Mouse (Mus musculus) lung, postnatal 25 days (tissue): ENCODE data around the gene Btbd9.

Source experiments
- DNase-seq: peaks from one replicate; pipeline ENCODE4 v3.0.0; 2022; ENCODE audit warnings: low spot score

Btbd9 gene

DNA sequence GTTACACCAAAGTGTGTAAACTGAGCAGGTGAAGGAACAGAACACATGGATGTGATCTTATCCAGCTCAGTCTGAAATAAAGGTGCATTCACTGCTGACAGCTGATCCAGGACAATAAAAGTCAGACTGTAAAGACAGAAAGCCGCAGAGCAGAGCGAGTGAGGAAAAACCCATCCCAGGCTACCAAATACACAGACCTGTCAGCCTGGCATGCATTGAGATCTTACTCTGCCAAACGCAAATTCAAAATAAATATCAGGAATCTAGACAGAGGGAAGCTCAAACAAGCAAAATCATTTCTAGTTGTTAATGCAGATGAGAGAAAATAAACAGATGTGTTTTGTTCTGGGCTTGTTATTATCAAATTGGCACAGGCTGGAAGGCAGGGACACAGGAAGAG lies 187.9 kb downstream of the Btbd9 start:
- DNase-seq = no peak

DNA sequence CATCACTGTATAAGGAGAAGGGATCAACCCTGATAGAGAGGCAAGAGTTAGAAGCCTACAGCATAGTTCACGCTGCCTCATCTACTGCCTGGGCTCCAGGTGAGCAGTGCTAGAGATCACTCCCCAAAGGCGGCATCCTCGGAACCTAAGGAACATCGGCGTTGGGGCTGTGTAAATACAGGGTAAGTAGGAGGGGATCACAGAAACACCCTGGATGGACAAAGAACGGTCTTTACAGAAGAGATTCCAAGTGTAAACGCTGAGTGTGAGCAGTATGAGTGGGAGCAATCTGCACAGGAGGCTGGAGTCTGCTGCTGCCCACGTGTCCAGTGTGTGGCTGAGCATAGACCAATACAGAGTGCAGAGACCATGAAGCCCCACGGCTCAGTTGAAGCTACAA lies 190.0 kb downstream of the Btbd9 start:
- DNase-seq = no peak

DNA sequence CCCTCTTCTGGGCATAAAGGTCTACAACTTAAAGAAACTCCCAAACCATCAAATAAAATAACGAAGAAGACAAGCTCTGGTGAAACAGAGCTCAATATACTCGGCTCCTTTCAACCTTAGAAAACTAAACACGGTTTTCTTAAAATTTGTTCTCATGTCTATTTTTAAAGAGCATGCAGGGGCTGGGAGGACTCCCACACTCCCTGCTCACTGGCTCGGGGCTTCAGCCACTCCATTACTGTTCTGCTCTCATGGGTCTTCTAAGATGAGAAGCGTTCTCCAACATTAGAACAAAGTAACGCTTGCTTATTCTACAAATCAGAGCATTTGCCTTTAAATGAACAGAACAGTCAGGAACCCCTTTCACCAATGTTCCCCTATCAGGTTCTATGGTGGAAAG lies 192.6 kb downstream of the Btbd9 start:
- no peak for DNase-seq

DNA sequence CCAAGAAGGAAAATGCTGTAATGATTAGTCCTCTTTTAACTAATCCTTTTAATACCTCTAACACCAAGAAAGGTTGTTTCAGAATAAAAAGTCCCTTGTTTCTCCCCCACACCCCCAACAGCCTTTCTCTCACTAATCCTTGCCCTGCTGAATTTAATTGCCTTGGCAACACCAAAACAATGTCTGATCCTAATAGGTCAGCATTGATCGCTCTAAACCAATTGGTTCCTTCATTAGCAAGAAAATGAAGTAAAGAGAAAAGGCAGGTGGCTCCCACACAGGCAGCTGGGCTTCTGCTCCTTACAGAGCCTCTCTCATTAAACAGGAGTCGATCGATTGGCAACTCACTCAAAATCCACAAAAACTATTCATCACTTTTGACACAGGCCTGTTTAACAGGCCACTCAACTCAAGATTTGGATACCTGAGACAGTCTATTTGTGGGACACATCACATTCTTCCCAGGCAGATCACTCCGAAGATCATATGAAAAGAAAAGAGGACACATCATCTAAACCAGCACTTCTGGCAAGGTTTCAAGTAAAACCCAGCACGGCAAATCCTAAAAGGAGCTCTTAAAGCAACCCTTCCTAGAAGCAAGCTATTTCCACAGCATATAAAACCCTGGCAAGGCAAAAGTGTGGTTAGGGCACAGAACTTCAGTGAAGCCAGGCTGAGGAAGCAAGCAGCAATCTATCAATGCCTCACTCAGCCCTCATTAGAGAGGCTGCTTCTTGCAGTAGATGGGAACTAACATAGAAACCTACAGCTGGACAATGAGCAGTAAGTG lies 197.9 kb downstream of the Btbd9 start:
- no peak for DNase-seq

DNA sequence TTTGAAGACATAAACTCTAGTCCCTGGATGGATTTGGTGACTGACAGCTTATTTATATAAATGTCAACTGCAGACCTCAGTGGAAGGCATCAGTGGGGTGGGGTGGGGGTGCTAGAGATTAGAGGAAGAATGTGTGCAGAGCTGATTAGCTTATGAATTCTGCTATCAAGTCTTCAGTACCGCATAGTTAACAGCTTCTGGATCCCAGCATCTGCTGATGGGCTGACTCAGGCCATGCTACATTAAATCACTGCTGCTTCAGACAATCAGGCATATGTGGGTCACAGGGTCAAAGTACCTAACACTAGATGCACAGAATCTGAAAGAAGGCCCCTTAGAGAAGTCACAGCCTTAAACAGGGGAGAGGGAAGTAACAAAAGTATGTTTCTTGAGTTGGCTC lies 198.5 kb downstream of the Btbd9 start:
- no peak for DNase-seq

DNA sequence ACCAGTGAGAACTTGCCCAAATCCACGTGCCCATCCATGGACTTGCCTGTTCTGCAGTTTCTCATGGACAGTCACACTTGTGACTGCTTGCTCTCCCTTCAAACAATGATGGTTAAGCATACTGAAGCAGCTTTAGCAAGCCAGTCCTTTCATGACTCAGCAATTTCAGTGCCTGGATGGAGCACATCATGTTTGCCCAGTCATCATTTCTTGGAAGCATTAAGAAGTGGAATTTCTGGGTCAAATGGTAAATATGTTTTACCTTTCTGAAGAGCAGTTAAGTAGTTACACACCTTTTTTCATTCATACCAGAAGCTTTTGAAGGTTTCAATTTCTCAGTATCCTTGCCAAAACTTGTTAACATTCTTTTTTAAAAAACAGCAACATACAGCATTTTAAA lies 201.2 kb downstream of the Btbd9 start:
- peak; percentile 61 for DNase-seq

DNA sequence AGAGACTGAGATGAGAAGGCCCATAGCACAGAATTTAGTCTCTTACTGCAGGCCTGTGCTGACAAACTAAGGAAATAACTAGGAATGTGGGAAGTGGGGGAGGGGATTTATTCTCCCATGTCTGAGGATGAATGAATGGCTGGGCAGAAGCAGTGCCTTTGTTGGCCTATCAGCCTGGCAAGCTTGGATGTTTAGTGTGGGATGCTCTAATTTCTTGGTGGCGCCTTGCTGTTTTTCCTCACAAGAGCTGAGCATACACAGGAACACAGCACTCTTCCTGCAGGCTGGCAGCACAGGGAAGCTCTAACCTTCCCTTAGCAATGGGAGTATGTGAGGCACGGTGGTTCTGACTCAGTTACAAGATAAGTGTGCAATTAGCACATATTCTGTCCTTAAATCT lies 207.7 kb downstream of the Btbd9 start:
- peak; percentile 44 for DNase-seq

DNA sequence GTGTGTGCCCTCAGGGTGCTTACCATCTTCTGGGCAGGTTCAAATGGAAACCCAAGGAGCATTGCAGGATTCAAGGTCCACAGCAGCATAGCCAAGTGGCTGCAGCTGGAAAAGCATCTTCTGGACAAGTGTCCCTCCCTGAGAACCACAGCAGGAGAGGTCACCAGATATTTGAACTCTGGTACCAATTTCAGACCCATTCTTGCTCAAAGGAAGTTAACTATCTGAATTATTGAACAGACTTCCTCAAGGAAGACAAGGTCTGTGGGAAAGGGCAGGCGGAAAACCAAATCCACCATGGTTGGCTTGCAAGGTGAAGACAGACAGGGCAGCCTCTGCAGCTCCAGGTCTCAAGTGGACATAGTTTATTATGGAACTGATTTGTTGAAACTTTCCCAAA lies 211.6 kb downstream of the Btbd9 start:
- DNase-seq = no peak

DNA sequence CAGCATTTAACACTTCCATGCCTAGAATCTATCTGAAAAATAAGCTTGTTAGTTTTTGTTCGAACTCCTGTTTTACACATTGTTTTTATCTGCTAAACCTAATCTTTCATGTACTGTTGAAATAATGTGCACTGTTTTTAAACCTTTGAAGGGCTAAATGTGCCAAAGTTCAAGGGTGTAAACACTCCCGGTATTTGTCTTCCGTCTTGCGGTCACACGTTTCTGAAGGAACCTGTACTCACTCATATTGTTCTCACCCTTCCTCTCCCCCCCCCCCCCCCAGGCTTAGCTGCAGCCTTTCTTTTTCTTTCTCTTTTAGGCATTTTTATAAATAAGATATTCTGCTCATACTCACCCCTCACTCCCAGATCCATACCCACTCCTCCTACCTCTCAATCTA lies 212.9 kb downstream of the Btbd9 start:
- peak; percentile 48 for DNase-seq

DNA sequence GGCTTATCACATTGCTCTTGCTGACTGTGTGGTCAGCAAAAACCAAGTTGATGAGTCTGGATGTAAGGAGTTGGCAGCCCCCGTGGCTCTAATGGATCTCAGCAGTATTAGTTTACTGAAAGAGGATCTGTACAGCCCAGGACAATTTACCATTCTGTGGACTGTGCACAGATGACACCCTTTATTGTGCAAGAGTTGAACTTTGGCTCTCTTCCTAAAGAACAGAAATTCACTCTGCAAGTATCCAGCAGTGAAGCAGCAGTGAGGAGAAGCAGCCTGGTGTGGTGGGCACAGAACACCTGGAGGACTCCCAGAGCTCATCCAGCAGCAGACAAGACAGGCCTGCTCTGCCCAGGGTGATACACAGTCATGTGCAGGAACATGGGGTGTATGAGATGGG lies 215.6 kb downstream of the Btbd9 start:
- DNase-seq = no peak

DNA sequence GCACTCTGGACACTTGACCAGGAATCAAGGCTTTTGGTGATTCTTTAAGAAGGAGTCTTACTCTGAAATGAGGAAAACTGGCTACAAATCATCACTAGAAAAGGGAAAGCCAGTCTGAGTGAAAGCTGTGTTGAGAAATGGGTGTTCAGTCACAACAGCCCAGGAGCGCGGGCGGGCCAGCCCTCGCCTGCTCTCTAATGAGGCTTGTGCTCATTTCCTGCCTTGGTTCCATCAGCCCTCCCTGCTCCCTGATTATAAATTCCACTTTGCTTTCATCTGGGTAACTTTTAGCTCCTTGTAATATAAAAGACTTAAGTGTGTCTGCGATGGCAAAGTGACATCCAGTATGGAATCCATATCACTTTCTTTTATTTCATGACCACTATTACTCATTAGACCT lies 216.9 kb downstream of the Btbd9 start:
- no peak for DNase-seq

DNA sequence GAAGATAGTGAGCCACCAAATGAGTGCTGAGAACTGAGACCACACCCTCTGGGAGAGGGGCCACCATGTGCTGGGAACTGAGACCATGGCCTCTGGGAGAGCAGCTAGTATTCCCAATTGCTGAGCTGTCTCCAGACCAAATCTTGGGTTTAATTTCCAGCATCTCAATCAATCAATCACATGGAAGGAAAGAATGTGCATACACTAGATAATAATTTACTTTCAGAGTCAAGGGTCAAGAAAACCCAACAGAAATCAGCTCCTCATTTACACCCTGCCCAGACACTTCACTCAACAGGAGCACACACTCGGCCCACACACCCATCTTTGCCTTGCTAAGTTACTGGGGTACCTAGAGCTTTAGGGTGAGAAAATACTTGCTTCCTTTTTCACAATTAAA lies 220.9 kb downstream of the Btbd9 start:
- DNase-seq = no peak

DNA sequence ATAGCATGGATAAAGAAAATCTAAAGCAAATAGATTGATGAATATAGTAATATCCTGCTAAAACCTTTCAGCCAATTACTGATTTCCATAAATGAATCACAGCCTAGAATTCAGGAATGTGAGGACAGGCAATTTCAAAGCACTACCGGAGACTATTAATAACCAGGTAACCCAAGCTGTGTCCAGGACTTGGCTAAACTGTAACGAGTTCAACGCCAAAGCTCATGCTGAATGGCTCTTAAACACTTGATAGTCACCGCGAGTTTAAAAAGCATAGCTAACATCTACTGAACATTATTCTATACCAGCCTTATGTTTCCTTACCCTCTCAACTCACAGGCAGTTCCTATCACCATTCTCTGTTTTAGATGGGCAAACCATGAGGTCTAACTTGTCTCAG lies 221.9 kb downstream of the Btbd9 start:
- DNase-seq = no peak

DNA sequence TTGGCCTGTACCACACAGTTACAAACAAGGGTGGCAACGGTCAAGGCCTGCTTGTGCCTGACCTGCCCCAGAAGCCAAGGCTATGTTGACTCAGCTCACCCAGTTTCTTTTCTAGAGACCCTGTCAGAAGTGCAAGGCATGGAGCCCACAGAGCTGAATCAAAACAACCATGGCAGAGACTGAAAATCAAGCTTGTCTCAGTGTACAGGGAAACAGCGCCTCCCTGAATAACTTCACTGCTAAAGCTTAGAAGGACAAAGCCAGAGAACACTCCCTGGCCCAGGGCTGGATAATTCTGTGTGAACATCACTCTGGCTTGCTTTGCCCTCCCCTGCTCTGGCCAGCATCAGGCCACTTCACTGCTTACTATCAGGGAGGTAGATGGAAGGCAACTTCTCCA lies 228.3 kb downstream of the Btbd9 start:
- DNase-seq = no peak

DNA sequence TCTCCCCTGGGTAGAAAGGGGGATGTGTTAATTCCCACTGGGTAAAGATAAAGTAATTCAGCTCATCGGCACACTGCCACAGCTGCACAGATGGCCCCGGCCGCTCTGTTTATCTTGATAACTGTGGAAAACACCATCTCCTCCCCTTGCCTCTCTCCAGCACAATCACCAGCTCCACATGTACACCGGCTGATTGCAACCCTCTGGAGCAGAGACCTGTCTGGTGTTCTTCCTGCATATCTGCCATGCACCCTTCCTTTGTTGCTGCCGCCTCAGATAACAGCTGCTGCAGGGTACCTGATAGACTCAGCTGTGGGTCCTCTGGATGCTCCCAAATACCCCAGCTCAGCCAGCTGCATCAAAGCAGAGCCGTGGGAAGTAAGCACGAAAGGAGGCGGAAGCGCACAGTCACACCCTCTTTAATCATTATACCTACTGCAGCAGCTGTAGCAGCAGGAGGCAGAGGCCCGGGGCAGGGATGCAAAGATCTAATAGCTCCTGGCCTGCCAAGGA lies 229.1 kb downstream of the Btbd9 start:
- no peak for DNase-seq

DNA sequence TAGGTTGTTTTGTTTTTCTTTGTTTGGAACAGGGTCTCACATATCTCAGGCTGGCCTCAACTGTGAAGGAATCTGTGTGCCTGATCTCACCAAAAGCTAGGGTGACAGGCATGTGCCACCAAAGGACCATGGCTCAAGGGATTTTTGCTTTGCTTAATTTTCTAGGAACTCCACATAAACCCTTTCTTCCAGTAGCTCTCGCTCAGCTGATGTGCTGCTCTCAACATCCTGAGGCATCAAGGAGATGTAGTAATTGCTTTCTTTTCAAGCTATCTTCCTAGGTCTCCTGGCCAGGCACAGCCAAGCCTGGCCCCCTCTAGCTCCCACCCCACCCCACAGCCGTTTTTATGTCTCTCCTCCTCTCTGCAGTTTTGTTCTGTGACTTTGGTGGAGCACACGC lies 231.3 kb downstream of the Btbd9 start:
- DNase-seq = no peak

DNA sequence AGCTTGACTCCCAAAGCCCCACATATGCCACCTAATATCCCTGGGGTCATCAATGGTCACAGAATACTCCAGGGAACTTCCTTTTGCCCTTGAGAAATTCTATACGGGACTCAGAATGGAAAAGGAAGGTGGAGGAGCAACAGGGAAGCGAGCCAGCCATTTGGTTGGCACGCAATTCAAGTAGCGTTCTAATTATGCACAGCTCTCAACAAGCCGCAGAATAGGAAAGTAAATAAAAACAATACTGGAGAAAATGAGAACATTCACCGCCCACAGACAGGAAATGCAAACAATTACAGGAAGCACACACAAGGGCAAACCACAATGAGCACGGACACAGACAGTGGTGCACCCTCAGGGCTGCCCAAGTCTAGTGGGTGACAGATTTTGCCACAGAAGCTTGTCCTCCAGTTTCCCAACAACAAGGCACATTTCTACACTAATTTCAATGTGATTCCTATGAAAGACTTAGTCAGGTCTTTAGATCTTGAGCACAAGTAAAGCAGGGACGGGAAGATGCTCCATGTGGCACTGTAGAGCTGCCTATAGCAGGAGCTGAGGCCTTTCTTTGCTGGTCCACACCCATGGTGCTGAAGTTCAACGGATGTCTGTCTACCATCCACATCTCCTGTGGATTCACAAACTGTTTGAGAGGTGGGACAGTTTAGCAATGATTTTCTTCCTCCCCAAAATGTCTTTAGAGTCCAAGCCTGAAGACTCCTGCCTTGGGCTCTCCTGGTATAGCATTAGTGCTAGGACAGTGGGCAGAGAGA lies 232.4 kb downstream of the Btbd9 start:
- peak; percentile 32 for DNase-seq

DNA sequence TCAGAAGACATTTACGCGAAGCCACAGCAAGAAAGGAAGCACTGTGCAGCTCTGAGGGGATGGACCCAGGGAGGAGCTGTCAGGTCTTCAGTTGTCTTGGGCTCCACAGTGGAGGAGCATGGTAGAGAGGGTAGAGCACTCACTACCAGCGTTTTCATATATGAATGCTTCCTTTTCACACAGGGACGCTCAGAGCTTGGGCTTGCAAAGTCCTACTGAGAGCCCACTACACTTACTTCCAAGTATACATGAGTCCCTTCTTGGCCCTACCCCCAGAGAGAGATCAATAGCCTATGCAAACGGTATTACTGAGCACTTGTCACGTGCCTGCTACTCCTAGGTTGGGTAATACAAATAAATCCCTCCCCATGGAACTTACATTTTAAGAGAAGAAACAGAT lies 234.7 kb downstream of the Btbd9 start:
- no peak for DNase-seq

DNA sequence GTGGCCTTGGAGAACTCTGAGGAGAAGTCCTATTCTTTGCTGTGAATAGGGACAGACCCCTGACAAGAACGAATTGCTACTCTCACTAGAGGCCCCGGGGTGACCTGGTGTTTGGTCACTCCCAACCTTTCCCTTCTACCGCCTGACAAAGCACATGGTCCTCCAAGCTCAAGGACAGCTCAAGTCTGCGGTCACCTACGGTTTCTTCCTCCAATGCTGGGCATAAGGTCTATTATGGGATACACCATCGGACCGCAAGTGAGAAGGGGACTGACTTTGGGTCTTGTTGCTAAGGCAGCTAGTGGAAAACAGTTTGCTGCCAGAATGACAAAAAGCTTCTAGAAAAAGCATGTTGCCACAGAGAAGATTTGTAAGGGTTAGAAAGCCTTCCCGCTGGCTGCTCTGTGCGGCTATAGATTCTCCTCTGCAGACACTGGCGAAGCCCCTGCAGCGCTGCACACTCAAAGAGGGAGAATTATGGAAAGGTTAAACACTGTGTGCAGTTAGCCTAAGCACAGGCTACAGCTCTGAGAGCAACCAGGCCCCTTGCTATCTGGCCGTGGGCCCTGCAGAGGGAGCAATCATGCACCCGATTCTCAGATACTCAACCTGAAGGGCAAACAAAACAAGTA lies 235.7 kb downstream of the Btbd9 start:
- no peak for DNase-seq

DNA sequence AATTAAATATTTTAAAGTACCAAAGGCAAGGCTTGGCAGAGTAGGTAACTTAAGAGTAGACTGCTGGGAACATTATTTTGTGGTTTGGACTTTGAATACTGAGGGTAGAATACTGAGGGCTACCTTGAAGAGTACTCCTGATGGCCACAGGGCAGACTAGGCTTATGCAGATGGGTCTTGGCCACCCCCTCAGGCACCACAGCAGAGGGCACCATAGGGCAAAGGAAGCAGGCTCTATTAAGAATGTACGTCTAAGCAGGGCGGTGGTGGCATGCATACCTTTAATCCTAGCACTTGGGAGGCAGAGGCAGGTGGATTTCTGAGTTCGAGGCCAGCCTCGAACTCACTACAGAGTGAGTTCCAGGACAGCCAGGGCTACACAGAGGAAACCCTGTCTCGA lies 237.0 kb downstream of the Btbd9 start:
- DNase-seq = no peak

DNA sequence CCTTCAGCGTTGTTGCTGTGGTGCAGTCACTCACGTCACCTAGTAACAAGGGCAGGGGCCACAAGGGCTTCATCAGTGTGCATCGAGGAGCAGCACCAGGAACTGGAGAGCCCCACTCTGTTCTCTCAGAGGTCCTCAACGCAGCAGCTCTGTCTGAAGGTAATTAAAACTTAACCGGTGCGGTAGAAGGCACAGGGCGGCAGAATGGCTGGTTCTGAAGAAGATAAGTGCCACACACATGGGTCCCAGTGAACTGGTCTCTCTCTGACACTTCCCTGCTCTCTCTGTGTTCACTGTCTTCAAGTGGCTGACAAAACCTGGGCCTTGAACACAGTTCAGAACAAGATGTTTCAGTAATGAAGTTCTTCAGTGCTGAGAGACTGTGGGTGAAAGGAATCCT lies 239.5 kb downstream of the Btbd9 start:
- no peak for DNase-seq

DNA sequence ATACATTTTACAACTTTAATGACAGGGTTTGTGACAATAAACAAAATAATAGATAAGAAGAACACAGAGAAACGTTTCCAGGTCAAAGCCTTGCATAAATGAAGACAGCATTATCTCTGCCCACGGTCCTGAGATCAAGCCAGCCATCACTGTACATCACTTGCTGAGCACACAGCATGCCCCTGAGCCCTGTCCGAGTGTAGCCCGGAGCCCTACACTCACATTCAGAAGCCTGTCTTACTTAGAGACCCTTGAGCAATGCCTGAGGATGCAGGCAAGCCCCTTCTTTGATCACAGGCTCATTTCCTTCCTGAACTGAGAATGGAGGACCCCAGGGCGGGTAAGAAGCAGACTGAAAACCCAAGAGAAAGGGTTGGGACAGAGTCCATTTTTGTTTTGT lies 240.0 kb downstream of the Btbd9 start:
- DNase-seq = no peak

DNA sequence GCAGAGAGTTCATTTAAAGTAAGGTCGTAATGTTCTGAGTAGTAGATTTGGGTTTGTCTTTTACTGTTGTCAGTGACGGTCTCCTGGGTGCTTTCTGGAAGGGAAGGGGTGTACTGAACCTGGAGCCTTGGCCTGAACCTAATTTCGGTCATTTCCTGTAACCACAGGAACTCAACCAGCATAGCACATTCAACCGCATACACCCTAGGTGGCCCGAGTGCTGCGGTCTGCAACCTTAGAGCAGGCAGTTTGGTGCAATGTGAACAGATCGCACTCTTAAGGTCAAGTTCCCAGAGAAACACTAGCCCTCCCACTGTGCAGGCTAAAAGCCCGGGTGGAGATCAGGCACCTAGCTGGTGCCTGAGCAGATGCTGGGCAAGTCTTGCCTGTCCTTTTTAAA lies 240.5 kb downstream of the Btbd9 start:
- DNase-seq = no peak
